Mouse (Mus musculus): ENCODE measurements around the gene Zfp398.

DNA sequence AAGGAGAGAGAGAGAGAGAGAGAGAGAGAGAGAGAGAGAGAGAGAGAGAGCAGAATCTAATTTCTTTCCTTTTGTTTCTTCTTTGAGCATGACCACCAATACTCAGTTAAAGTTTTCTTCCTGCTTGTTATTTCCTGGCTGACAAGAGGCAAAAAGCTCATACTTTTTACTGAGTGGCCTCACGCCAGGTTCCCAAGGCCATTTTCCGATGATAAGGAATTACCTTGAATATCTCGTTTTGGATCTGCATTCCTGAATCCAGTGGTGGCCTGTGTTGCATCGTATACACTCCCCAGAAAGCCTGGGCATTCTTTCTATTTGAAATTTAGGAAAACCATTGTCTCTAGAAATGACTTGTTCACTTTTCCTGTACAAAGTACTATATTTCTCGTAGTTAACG lies 64.0 kb downstream of the Zfp398 start:
- no peak for TF ChIP-seq TAL1 (IDR thresholded peaks at IDR 0.05; ENCODE audit: low read length)
- no peak for TF ChIP-seq GATA1 (IDR thresholded peaks at IDR 0.05; ENCODE audit: low read length)

Measured in erythroblast, embryonic 14.5 days (primary cell).